Mouse (Mus musculus): ENCODE data around the gene Kptn.

DNA sequence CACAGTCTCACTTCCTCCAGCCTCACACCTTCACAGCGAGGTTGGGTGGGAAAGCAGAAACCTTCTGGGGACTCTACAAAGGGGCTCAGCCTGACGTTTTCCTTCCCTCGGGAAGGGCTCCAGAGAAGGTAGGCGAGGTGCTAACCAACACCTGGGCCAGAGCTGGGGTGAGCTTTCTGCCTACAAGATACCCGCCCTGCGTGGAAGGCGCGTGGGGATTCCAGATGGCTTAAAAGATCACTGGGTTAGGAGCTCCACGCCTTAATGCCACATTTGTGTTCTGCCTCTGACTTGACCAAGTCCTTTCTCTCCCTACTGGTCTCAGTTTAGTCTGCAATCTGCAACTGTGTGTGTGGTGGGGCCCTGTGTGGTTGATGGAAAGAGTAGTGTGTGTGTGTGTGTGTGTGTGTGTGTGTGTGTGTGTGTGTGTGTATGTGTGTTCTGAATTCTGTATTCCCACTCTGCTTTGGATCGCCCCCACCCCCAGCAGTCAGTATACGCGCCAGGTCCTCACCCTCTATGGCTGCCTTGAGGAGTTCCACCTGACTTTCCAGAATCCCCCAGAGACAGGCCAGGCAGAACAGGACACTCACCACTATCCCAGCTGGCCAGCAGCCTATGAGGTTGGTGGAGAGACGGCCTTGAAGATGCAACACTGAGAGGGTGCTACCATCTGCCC, 11.4 kb downstream of the Kptn start:
- TF ChIP-seq CTCF (IDR thresholded peaks at IDR 0.05; ENCODE audit: low read depth), result no peak
- no peak for TF ChIP-seq EP300 (IDR thresholded peaks at IDR 0.05; ENCODE audit: low read depth)
